Mouse (Mus musculus): ENCODE results near the gene Med12.

GRCm38 (mm10) chrX:101263892-101264291, 9.9 kb upstream of the Med12 start, which contains the start of gene Gm614:
- no peak for TF ChIP-seq CTCF (conservative IDR thresholded peaks at IDR 0.05; ENCODE audit: low read length)
- no peak for TF ChIP-seq NANOG (IDR thresholded peaks at IDR 0.05; ENCODE audit: borderline replicate concordance, low read length)
- TF ChIP-seq POU5F1 (IDR thresholded peaks at IDR 0.05; ENCODE audit: borderline replicate concordance, low read length): no peak

Measured in E14TG2a.4 (cell line).